Mouse (Mus musculus): Measurements from ENCODE around the gene Cbarp.

The Cbarp gene

DNA sequence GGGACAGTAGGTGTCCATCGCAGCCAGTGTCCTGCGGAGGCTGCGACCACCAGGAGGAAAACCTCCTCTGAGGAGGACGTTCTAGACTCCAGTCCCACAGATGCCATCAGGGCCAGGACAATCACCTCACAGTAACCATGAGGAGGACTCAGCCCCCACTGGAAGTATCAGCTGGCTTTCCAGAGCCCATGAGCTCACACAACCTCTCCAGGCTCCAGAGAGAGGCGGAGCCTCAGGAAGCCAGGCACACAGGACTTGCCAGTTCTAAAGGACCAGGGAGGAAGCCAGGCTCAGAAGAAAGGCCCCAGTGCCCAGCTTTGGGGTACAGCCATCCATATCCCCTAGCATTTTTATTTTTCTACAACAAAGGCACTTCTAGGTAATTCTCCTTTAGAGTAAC lies 45.1 kb downstream of the Cbarp start:
- Histone ChIP-seq H3K36me3 (ENCODE audit: insufficient read depth, low read length) (peaks cover 66% of the 10 kb centered on the region), H3K9me3 (ENCODE audit: low read length) (no peaks in the 10 kb centered on the region), H3K4me1 (replicated peaks; ENCODE audit: low read depth, low read length) (peaks cover 92% of the 10 kb centered on the region), H3K27me3 (ENCODE audit: insufficient read depth, low read length) (no peaks in the 10 kb centered on the region), H3K4me3 (replicated peaks; ENCODE audit: low read length) (no peak overlapping the region)
- TF ChIP-seq POU5F1 (IDR thresholded peaks at IDR 0.05; ENCODE audit: borderline replicate concordance, low read length): no peak
- no peak for TF ChIP-seq CTCF (conservative IDR thresholded peaks at IDR 0.05; ENCODE audit: low read length)
- no peak for TF ChIP-seq NANOG (IDR thresholded peaks at IDR 0.05; ENCODE audit: borderline replicate concordance, low read length)

DNA sequence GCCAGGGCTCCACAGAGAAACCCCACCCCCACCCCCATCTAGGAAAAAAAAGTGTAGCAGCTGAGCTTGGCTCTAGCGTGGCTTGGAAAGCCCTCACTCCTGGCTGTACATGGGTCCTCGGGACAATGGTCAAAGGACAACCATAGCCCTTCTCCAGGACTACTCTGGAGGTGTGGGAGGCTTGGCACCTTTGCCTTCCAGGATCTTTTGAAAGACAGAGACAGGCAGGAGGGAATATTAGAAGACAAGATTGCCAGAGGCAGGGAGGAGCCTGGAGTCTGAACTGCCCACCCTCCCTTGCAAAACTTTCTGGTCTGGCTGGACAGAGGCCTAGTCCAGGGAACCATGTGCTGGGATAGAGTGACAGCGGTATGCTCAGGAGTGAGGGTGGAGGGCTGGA lies 46.0 kb downstream of the Cbarp start:
- Histone ChIP-seq H3K9me3 (ENCODE audit: low read length) (no peaks in the 10 kb centered on the region), H3K4me3 (replicated peaks; ENCODE audit: low read length) (no peak overlapping the region), H3K27me3 (ENCODE audit: insufficient read depth, low read length) (no peaks in the 10 kb centered on the region), H3K36me3 (ENCODE audit: insufficient read depth, low read length) (peaks cover 65% of the 10 kb centered on the region), H3K4me1 (replicated peaks; ENCODE audit: low read depth, low read length) (peaks cover 92% of the 10 kb centered on the region)
- TF ChIP-seq POU5F1 (IDR thresholded peaks at IDR 0.05; ENCODE audit: borderline replicate concordance, low read length) (no peak), CTCF (conservative IDR thresholded peaks at IDR 0.05; ENCODE audit: low read length) (no peak), NANOG (IDR thresholded peaks at IDR 0.05; ENCODE audit: borderline replicate concordance, low read length) (no peak)

DNA sequence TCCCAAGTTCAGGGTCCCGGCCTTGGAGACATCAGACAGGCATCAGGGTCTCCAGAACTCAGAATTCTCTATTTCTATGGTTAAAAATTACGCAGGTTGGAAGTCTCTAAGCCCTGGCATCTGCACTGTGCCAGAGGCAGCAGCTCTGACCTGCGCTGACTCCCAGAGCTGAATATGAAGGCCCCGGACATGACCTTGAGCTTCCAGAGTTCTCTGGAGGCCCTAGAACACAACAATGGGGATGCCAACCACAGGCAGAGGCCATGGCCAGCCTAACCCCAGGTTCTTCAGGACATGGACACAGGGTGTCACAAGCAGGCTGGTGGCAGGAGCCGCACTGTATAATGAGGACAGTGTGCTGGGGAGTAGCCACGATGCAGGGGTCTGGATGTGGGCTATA lies 46.5 kb downstream of the Cbarp start:
- H3K4me3 ChIP-seq (replicated peaks; ENCODE audit: low read length): no peak overlapping the region
- peaks cover 59% of the 10 kb centered on the region for H3K36me3 ChIP-seq (ENCODE audit: insufficient read depth, low read length)
- H3K27me3 ChIP-seq (ENCODE audit: insufficient read depth, low read length): no peaks in the 10 kb centered on the region
- no peaks in the 10 kb centered on the region for H3K9me3 ChIP-seq (ENCODE audit: low read length)
- no peak for TF ChIP-seq NANOG (IDR thresholded peaks at IDR 0.05; ENCODE audit: borderline replicate concordance, low read length)
- TF ChIP-seq POU5F1 (IDR thresholded peaks at IDR 0.05; ENCODE audit: borderline replicate concordance, low read length): no peak
- no peak for TF ChIP-seq CTCF (conservative IDR thresholded peaks at IDR 0.05; ENCODE audit: low read length)
- peaks cover 92% of the 10 kb centered on the region for H3K4me1 ChIP-seq (replicated peaks; ENCODE audit: low read depth, low read length)

DNA sequence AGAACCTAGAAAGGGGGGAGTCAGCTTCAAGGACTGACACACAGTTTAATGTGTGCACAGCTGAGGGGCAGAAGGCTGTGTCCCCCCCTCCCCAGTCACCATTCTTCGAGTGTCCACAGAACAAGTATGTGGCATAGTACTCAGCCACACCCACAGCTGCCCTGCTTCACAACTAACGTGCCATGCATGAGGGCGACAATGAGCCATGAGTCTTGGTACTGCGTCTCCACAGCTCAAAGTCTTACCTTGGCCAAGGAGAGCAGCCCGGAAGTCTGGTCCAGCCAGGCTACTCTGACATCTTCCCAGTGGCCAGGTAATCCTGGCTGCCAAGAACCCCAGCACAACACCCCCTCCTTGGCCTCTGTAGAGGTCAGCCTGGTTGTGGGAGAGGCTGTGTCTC lies 47.9 kb downstream of the Cbarp start:
- no peak for TF ChIP-seq POU5F1 (IDR thresholded peaks at IDR 0.05; ENCODE audit: borderline replicate concordance, low read length)
- no peak for TF ChIP-seq NANOG (IDR thresholded peaks at IDR 0.05; ENCODE audit: borderline replicate concordance, low read length)
- no peak for TF ChIP-seq CTCF (conservative IDR thresholded peaks at IDR 0.05; ENCODE audit: low read length)
- Histone ChIP-seq H3K27me3 (ENCODE audit: insufficient read depth, low read length) (no peaks in the 10 kb centered on the region), H3K4me3 (replicated peaks; ENCODE audit: low read length) (no peak overlapping the region), H3K4me1 (replicated peaks; ENCODE audit: low read depth, low read length) (peaks cover 82% of the 10 kb centered on the region), H3K36me3 (ENCODE audit: insufficient read depth, low read length) (peaks cover 60% of the 10 kb centered on the region), H3K9me3 (ENCODE audit: low read length) (no peaks in the 10 kb centered on the region)

DNA sequence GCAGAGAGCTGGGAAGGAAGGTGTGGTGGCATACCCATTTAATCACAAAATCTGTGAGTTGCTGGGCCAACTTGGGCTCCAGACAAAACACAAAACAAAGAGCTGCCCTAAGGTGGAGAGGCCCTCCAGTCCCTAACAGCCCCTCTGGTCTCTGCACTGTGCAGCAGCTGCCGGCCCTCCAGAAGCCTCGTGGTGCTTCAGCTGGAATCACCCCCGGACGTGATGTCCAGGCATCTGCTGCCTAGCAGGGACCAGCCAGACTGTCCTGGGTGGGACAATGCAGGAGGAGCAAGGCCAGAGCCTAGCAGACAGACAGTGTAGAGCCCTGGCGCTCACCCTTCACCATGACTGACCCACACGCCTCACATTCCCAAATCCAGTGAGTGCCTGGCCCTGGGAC lies 49.1 kb downstream of the Cbarp start:
- no peaks in the 10 kb centered on the region for H3K9me3 ChIP-seq (ENCODE audit: low read length)
- no peak overlapping the region for H3K4me3 ChIP-seq (replicated peaks; ENCODE audit: low read length)
- no peaks in the 10 kb centered on the region for H3K27me3 ChIP-seq (ENCODE audit: insufficient read depth, low read length)
- no peak for TF ChIP-seq POU5F1 (IDR thresholded peaks at IDR 0.05; ENCODE audit: borderline replicate concordance, low read length)
- no peak for TF ChIP-seq CTCF (conservative IDR thresholded peaks at IDR 0.05; ENCODE audit: low read length)
- TF ChIP-seq NANOG (IDR thresholded peaks at IDR 0.05; ENCODE audit: borderline replicate concordance, low read length): no peak
- peaks cover 64% of the 10 kb centered on the region for H3K36me3 ChIP-seq (ENCODE audit: insufficient read depth, low read length)
- peaks cover 78% of the 10 kb centered on the region for H3K4me1 ChIP-seq (replicated peaks; ENCODE audit: low read depth, low read length)

DNA sequence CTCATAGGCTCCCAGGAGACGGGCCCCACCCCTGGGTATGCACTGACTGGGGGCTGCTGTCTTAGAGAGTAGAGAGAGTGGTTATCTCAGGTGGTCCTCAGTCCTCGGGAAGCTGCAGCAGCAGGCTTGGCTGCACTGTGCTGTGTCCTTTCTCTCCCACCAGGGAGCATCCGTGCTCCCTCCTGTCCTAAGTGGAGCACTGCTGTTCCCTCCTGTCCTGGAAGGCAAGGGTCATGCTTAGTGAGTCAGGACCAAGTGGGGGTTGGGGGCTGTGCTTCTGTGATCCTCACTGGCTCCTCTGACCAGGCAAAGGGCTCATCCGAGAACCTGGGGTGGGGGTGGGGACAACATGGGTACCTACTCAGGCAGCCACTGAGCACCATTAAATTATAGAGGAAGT lies 51.5 kb downstream of the Cbarp start:
- no peaks in the 10 kb centered on the region for H3K27me3 ChIP-seq (ENCODE audit: insufficient read depth, low read length)
- TF ChIP-seq CTCF (conservative IDR thresholded peaks at IDR 0.05; ENCODE audit: low read length) (no peak), NANOG (IDR thresholded peaks at IDR 0.05; ENCODE audit: borderline replicate concordance, low read length) (no peak), POU5F1 (IDR thresholded peaks at IDR 0.05; ENCODE audit: borderline replicate concordance, low read length) (no peak)
- peaks cover 69% of the 10 kb centered on the region for H3K36me3 ChIP-seq (ENCODE audit: insufficient read depth, low read length)
- H3K4me1 ChIP-seq (replicated peaks; ENCODE audit: low read depth, low read length): peaks cover 59% of the 10 kb centered on the region
- no peaks in the 10 kb centered on the region for H3K9me3 ChIP-seq (ENCODE audit: low read length)
- 0 out of 2 replicates have a peak overlapping the region, but pooled peaks have one; percentile 3 for H3K4me3 ChIP-seq (replicated peaks; ENCODE audit: low read length)

DNA sequence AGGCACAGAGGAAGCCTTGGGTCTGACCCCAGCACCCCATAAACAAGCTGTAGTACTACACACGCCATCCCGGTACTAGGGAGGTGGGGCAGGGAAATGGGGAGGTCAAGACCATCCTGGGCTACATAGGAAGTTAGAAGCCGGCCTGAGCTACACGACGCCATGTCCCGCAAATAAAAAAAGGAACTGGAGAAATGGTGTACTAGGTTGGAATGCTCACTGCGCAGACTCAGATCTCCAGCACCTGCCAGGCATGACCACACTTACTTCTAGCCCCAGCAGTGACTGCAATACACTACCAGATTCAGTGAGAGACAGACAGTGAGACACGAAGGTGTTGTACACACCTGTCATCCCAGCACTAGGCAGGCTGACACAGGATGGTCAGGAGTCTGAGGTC lies 53.2 kb downstream of the Cbarp start:
- Histone ChIP-seq H3K4me3 (replicated peaks; ENCODE audit: low read length) (no peak overlapping the region), H3K4me1 (replicated peaks; ENCODE audit: low read depth, low read length) (peaks cover 46% of the 10 kb centered on the region), H3K9me3 (ENCODE audit: low read length) (no peaks in the 10 kb centered on the region), H3K36me3 (ENCODE audit: insufficient read depth, low read length) (peaks cover 74% of the 10 kb centered on the region), H3K27me3 (ENCODE audit: insufficient read depth, low read length) (no peaks in the 10 kb centered on the region)
- TF ChIP-seq POU5F1 (IDR thresholded peaks at IDR 0.05; ENCODE audit: borderline replicate concordance, low read length): no peak
- TF ChIP-seq CTCF (conservative IDR thresholded peaks at IDR 0.05; ENCODE audit: low read length): no peak

DNA sequence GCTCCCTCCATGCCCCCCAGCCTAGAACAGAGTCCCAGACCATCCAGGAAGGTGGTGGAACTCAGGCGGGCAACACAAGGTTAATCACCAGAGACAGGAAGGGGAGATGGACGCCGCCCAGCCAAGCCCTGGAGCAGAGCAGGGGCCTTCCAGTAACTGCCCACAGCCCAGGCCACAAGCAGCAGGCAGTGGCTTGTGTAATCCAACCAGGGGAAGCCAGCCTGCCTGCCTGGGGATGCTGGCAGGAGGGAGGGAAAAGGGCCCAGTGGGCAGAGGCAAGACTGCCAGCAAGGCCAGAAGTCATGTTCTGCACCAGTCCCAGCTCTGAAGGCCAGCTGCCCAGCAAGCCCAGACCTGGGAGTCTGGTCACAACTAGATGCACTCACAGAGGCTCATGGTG lies 53.8 kb downstream of the Cbarp start:
- no peak overlapping the region for H3K4me3 ChIP-seq (replicated peaks; ENCODE audit: low read length)
- no peaks in the 10 kb centered on the region for H3K9me3 ChIP-seq (ENCODE audit: low read length)
- TF ChIP-seq NANOG (IDR thresholded peaks at IDR 0.05; ENCODE audit: borderline replicate concordance, low read length) (no peak), CTCF (conservative IDR thresholded peaks at IDR 0.05; ENCODE audit: low read length) (no peak), POU5F1 (IDR thresholded peaks at IDR 0.05; ENCODE audit: borderline replicate concordance, low read length) (no peak)
- peaks cover 74% of the 10 kb centered on the region for H3K36me3 ChIP-seq (ENCODE audit: insufficient read depth, low read length)
- H3K27me3 ChIP-seq (ENCODE audit: insufficient read depth, low read length): no peaks in the 10 kb centered on the region
- peaks cover 42% of the 10 kb centered on the region for H3K4me1 ChIP-seq (replicated peaks; ENCODE audit: low read depth, low read length)

DNA sequence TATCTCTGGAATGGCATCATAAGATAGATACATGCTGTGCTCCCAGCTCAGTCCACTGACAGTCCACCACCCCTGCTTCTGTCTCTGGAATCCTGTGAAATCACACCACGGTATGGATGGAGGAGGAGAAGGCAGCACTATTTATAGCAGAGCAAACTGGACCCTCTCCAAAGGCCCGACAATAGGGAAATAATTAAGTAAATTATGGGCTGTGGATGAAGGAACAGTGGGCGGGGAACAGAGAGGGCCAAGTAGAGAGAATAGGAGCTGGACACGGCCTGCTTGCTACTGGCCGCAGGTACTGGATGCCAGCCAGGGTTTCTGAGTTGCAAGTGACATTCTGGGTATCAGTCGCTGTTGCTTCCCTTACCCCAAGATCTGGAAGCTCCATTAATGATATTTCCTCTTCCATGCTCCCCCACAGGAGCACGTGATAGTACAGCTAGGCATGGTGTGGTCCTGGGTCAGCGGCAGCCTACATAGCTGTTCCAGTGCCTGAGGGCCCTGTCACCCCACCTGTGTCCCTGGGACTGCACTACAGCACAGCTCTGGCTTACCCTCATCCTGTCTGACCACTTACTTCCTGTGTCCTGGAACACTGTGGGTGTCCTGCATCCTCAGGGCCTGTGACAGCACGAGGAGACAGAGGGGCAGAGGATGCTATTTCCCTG lies 55.7 kb downstream of the Cbarp start:
- H3K4me3 ChIP-seq (replicated peaks; ENCODE audit: low read length): no peak overlapping the region
- H3K9me3 ChIP-seq (ENCODE audit: low read length): no peaks in the 10 kb centered on the region
- H3K27me3 ChIP-seq (ENCODE audit: insufficient read depth, low read length): no peaks in the 10 kb centered on the region
- peaks cover 77% of the 10 kb centered on the region for H3K36me3 ChIP-seq (ENCODE audit: insufficient read depth, low read length)
- no peak for TF ChIP-seq CTCF (conservative IDR thresholded peaks at IDR 0.05; ENCODE audit: low read length)
- TF ChIP-seq POU5F1 (IDR thresholded peaks at IDR 0.05; ENCODE audit: borderline replicate concordance, low read length): no peak
- no peak for TF ChIP-seq NANOG (IDR thresholded peaks at IDR 0.05; ENCODE audit: borderline replicate concordance, low read length)
- H3K4me1 ChIP-seq (replicated peaks; ENCODE audit: low read depth, low read length): peaks cover 44% of the 10 kb centered on the region

All from E14TG2a.4 (cell line).